Mouse (Mus musculus) heart, embryonic 16.5 days (tissue): ENCODE measurements around the gene Ccr6. TPM values are rescaled to one million over a fixed set of nuclear protein-coding genes. Genes with fewer than 3 reads are reported as not detected.

ENCODE experiments used
- ATAC-seq: fragments of 200-750 bp; cut with Nextera tagmentation; replicated peaks from 2 replicates; pipeline ENCODE4 v1.8.0; 2017; ENCODE audit warnings: moderate number of reproducible peaks; ENCODE audit not compliant: insufficient read depth, low FRiP score; ENCODE audit errors: extremely low read depth
- H3K27ac ChIP-seq: fragments of 300-500 bp; sonication (generic); 2 replicates; pipeline ENCODE4 v1.5.1; 2014; ENCODE audit warnings: mild to moderate bottlenecking, low read length, control low read depth, moderate library complexity
- H3K27me3 ChIP-seq: fragments of 300-500 bp; sonication (generic); 2 replicates; pipeline ENCODE4 v1.6.1; 2014; ENCODE audit warnings: low read length, mixed read lengths; ENCODE audit not compliant: control insufficient read depth, insufficient read depth
- H3K36me3 ChIP-seq: fragments of 300-500 bp; sonication (generic); 2 replicates; pipeline ENCODE4 v1.6.1; 2014; ENCODE audit not compliant: control insufficient read depth, insufficient read depth
- H3K4me1 ChIP-seq: fragments of 300-500 bp; sonication (generic); 2 replicates; pipeline ENCODE4 v1.6.1; 2014; ENCODE audit warnings: low read length, mixed read lengths; ENCODE audit not compliant: control insufficient read depth, insufficient read depth
- H3K4me2 ChIP-seq: fragments of 300-500 bp; sonication (generic); 2 replicates; pipeline ENCODE4 v1.6.1; 2014; ENCODE audit warnings: low read depth, mild to moderate bottlenecking, control low read depth, low read length
- H3K4me3 ChIP-seq: fragments of 300-500 bp; sonication (generic); 2 replicates; pipeline ENCODE4 v1.5.1; 2014; ENCODE audit warnings: mild to moderate bottlenecking, control low read depth, low read length
- H3K9ac ChIP-seq: fragments of 300-500 bp; sonication (generic); 2 replicates; pipeline ENCODE4 v1.6.1; 2014; ENCODE audit warnings: low read length, control low read depth
- H3K9me3 ChIP-seq: fragments of 300-500 bp; sonication (generic); replicated peaks from 2 replicates; pipeline ENCODE4 v1.6.1; 2016; ENCODE audit warnings: low read length; ENCODE audit not compliant: control insufficient read depth
- WGBS: fragments of 180-500 bp; shearing (Covaris S2); extraction: QIAGEN DNeasy Blood & Tissue Kit; methylation state at CpG from one replicate; pipeline ENCODE4 v1.1.7; 2014; 5-methylcytosine and 5-hydroxymethylcytosine counted together
- polyA plus RNA-seq: library from polyadenylated mRNA; unstranded; fragments of >200 nt; fragmentation: Nextera tagmentation; extraction: Ambion mirVana; gene quantifications from 2 replicates; pipeline ENCODE4 v1.2.1, GENCODE M21; 2015

The Ccr6 gene
- polyA plus RNA-seq, 1 experiment from 2014 or later: 0.64 TPM

DNA sequence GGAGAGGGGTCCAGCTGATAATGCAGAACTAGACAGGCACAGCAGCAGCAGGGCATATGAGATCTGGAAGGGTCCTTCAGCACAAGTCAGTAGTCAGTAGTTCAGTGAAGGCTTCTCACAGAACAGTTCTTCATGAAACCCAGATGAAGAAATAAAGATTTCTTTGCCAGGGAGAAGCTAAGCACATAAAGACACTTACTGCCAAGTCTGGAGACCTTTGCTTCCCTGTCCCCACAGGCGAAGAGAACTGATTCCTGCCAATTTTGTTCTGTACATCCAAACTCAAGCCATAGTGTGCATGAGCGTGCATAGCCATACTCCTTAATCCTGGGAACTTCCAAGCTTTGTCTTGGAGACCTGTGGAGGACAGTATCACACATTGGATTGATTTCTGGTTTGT is 62.4 kb downstream of the Ccr6 start:
- H3K27ac ChIP-seq: no peak overlapping the region
- no peaks in the 10 kb centered on the region for H3K27me3 ChIP-seq
- peaks cover 13% of the 10 kb centered on the region; the same call in 1 of the 2 replicates for H3K36me3 ChIP-seq
- no peaks in the 10 kb centered on the region for H3K4me1 ChIP-seq
- H3K4me2 ChIP-seq: no peak overlapping the region
- H3K9me3 ChIP-seq: no peaks in the 10 kb centered on the region
- no peak overlapping the region for H3K4me3 ChIP-seq
- WGBS: 89% methylated on average over 2 of the region's 2 CpGs
- ATAC-seq: no peak
- H3K9ac ChIP-seq: no peak overlapping the region

DNA sequence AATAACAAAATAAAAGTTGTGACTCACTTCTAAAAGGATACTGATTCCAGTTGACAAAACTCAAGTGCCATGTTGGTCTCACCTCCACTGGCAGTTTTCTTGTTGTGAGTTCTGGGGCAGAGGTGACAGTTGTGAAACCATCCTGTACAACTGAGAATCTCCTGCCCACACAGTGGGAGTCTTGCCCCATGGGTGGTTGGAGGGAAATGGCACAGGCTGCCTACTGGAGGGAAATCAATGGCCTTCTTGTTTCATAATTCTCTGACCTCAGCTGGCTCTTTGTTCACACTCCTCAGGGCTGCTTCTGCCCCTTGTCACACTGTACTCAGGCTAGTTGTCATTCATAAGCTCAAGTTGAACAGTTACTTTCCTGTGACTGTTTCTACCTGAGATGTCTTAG is 63.7 kb downstream of the Ccr6 start:
- Histone ChIP-seq H3K4me1 (no peaks in the 10 kb centered on the region), H3K9ac (no peak overlapping the region), H3K36me3 (peaks cover 11% of the 10 kb centered on the region; the same call in 1 of the 2 replicates), H3K4me3 (no peak overlapping the region), H3K4me2 (no peak overlapping the region), H3K27ac (no peak overlapping the region), H3K27me3 (no peaks in the 10 kb centered on the region), H3K9me3 (no peaks in the 10 kb centered on the region)
- ATAC-seq: no peak

DNA sequence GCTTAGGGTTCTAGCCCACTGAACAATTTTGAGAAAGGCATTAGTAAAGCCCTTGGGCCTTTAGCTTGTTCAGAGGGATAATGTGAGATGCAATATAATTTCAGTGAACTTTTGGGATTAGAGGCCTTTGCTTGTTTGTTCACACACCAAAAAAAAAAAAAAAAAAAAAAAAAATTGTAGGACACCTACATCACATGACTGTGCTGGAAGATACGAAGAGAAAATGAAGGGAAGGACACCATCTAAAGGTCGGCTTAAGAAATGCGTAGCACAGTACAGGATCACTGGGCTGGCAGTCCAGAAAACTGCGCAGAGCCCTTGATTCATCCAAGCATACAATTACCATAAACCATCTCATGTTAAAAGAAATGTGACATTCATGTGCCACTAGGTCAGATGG is 65.7 kb downstream of the Ccr6 start:
- Histone ChIP-seq H3K27ac (no peak overlapping the region), H3K4me1 (no peaks in the 10 kb centered on the region), H3K27me3 (no peaks in the 10 kb centered on the region), H3K36me3 (peaks cover 5% of the 10 kb centered on the region; the same call in 1 of the 2 replicates), H3K9ac (no peak overlapping the region), H3K4me3 (no peak overlapping the region), H3K9me3 (no peaks in the 10 kb centered on the region), H3K4me2 (no peak overlapping the region)
- WGBS: 78% methylated on average over 4 of the region's 4 CpGs
- ATAC-seq: no peak

DNA sequence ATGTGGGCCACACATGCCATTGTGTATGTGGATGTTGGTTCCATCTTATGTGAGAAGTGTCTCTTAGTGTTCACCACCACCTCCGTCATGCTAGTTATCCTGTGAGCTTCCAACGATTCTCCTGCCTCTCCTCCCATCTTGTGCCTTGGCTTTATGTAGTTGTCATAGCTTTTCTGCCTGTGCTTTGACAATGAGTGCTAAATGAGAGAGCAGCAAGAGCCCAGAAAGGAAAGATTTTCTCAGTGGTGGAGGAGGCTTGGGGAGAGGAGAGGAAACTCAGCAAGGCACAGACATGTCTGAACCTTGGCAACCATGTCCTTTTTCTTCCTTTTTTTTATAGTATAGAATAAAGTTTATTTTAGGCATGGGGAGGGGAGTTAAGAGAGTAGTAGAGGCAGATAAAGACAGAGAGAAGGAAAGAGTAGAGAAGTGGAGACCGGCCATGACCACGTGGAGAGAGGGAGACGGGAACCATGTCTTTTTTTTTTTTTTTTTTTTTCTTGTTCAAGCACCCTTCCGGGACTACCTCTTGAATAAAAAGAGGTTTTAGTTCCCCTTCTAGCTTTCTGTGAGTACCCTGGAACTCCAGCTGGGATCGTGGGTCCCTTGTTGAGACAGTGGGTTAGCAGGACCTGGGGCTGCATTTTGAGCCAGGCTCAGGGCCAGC is 67.1 kb downstream of the Ccr6 start:
- H3K27me3 ChIP-seq: no peaks in the 10 kb centered on the region
- no peaks in the 10 kb centered on the region; the same call in 1 of the 2 replicates for H3K36me3 ChIP-seq
- WGBS: 62% methylated on average over 7 of the region's 7 CpGs
- no peak overlapping the region for H3K27ac ChIP-seq
- no peak overlapping the region for H3K9ac ChIP-seq
- H3K9me3 ChIP-seq: no peaks in the 10 kb centered on the region
- no peak overlapping the region for H3K4me2 ChIP-seq
- no peak for ATAC-seq
- H3K4me1 ChIP-seq: no peaks in the 10 kb centered on the region
- H3K4me3 ChIP-seq: no peak overlapping the region

DNA sequence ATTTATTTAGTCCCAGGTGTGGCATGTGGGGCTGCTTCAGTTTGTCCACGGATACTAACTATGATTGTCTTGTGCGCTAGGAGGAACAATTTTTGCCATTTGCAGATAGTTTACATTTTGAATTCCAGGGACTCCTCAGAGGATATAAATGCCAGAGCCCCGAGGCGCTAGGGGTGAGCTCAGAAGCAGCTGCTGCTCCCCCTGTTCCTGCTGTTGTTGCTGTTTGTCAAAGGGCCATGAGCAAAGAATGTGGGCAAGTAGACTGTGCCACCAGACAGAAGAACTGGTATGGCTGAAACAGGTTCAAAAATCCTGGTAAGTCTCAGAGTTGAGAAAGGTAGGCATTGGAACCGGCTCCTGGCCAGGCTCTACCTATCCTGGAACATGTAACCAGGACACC is 67.8 kb downstream of the Ccr6 start:
- Histone ChIP-seq H3K4me1 (no peaks in the 10 kb centered on the region), H3K4me2 (no peak overlapping the region), H3K27me3 (no peaks in the 10 kb centered on the region), H3K9ac (no peak overlapping the region), H3K9me3 (no peaks in the 10 kb centered on the region), H3K4me3 (no peak overlapping the region), H3K27ac (no peak overlapping the region), H3K36me3 (no peaks in the 10 kb centered on the region)
- WGBS: 58% methylated on average over 5 of the region's 5 CpGs
- no peak for ATAC-seq

DNA sequence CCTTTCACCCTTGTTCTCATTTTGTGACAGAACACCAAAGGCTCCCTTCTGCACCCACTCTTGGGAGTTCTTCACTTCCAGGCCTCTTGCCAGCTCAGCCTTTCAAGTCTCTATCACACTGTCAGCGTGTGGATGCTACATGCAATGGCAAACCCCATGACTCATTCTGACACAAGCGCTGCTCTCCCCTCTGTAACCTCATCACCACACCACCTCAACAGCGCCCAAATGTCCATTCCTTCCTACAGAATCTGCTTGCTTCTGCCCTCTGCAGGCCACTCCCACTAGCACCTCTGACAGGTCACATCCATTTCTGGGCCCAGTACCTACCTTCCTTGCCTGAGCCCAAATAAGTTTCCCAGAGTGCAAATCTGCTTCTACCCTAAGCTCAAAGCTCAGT is 70.0 kb downstream of the Ccr6 start:
- H3K27ac ChIP-seq: no peak overlapping the region
- no peak overlapping the region for H3K4me2 ChIP-seq
- no peaks in the 10 kb centered on the region for H3K4me1 ChIP-seq
- no peaks in the 10 kb centered on the region for H3K36me3 ChIP-seq
- no peak overlapping the region for H3K9ac ChIP-seq
- H3K4me3 ChIP-seq: no peak overlapping the region
- 16% methylated on average over 3 of the region's 3 CpGs for WGBS
- H3K27me3 ChIP-seq: no peaks in the 10 kb centered on the region
- H3K9me3 ChIP-seq: no peaks in the 10 kb centered on the region
- no peak for ATAC-seq

Other genes with a start within 250 kb of the Ccr6 start
- not detected in 2 replicates for gene Gm49673, start 88.3 kb upstream of the Ccr6 start, polyA plus RNA-seq
- gene Rnaset2a, start 87.9 kb upstream of the Ccr6 start, polyA plus RNA-seq: 31.0 and 33.9 TPM in 2 replicates
- gene Fgfr1op, start 70.5 kb upstream of the Ccr6 start, polyA plus RNA-seq: 27.4 and 31.0 TPM in 2 replicates
- gene Mpc1, start 46.9 kb downstream of the Ccr6 start, polyA plus RNA-seq: 335 and 353 TPM in 2 replicates
- 53.6 and 61.0 TPM in 2 replicates for gene Sft2d1, start 75.1 kb downstream of the Ccr6 start, polyA plus RNA-seq
- gene Prr18, start 101.4 kb downstream of the Ccr6 start, polyA plus RNA-seq: 0.21 and 0.30 TPM in 2 replicates
- 1.3 and 2.3 TPM in 2 replicates for gene T2, start 119.9 kb downstream of the Ccr6 start, polyA plus RNA-seq
- gene T, start 198.4 kb downstream of the Ccr6 start, polyA plus RNA-seq: 0.16 and 0.35 TPM in 2 replicates